Mouse (Mus musculus): ENCODE results near the gene Prkce. TPM values are rescaled to one million over a fixed set of nuclear protein-coding genes. Genes with fewer than 3 reads are reported as not detected.

The Prkce gene
- polyA plus RNA-seq, 1 experiment = 21.8 TPM

- no peak for TF ChIP-seq POLR2A (IDR thresholded peaks at IDR 0.05; ENCODE audit: borderline replicate concordance, extremely low read depth, insufficient read depth, insufficient read length, poor library complexity, severe bottlenecking)
- TF ChIP-seq CTCF (IDR thresholded peaks at IDR 0.05; ENCODE audit: borderline replicate concordance, extremely low read depth, insufficient read depth, insufficient read length) = no peak
- DNase-seq (ENCODE audit: low read depth) = no peak
These were observed 238.1 kb downstream of the Prkce start for GRCm38 (mm10) chr17:86405644-86406043.

- no peak for DNase-seq (ENCODE audit: low read depth)
- TF ChIP-seq POLR2A (IDR thresholded peaks at IDR 0.05; ENCODE audit: borderline replicate concordance, extremely low read depth, insufficient read depth, insufficient read length, poor library complexity, severe bottlenecking) = no peak
These were observed 240.5 kb downstream of the Prkce start for GRCm38 (mm10) chr17:86407921-86408613.

- TF ChIP-seq POLR2A (IDR thresholded peaks at IDR 0.05; ENCODE audit: borderline replicate concordance, extremely low read depth, insufficient read depth, insufficient read length, poor library complexity, severe bottlenecking) = no peak
- TF ChIP-seq CTCF (IDR thresholded peaks at IDR 0.05; ENCODE audit: borderline replicate concordance, extremely low read depth, insufficient read depth, insufficient read length) = no peak
- no peak for DNase-seq (ENCODE audit: low read depth)
These were observed 241.0 kb downstream of the Prkce start for GRCm38 (mm10) chr17:86408614-86409006.

- DNase-seq (ENCODE audit: low read depth) = no peak
These were observed 241.9 kb downstream of the Prkce start for GRCm38 (mm10) chr17:86409485-86409884.

GRCm38 (mm10) chr17:86410496-86410895, 242.9 kb downstream of the Prkce start:
- peak; percentile 58 for DNase-seq (ENCODE audit: low read depth)
- TF ChIP-seq CTCF (IDR thresholded peaks at IDR 0.05; ENCODE audit: borderline replicate concordance, extremely low read depth, insufficient read depth, insufficient read length) (no peak), POLR2A (IDR thresholded peaks at IDR 0.05; ENCODE audit: borderline replicate concordance, extremely low read depth, insufficient read depth, insufficient read length, poor library complexity, severe bottlenecking) (no peak)

More at GRCm38 (mm10) chr17:86409485-86409884, 241.9 kb downstream of the Prkce start:
- TF ChIP-seq POLR2A (IDR thresholded peaks at IDR 0.05; ENCODE audit: borderline replicate concordance, extremely low read depth, insufficient read depth, insufficient read length, poor library complexity, severe bottlenecking) (no peak), CTCF (IDR thresholded peaks at IDR 0.05; ENCODE audit: borderline replicate concordance, extremely low read depth, insufficient read depth, insufficient read length) (no peak)

GRCm38 (mm10) chr17:86412141-86412540, 244.6 kb downstream of the Prkce start:
- no peak for TF ChIP-seq CTCF (IDR thresholded peaks at IDR 0.05; ENCODE audit: borderline replicate concordance, extremely low read depth, insufficient read depth, insufficient read length)
- no peak for TF ChIP-seq POLR2A (IDR thresholded peaks at IDR 0.05; ENCODE audit: borderline replicate concordance, extremely low read depth, insufficient read depth, insufficient read length, poor library complexity, severe bottlenecking)
- DNase-seq (ENCODE audit: low read depth) = no peak

- peak; percentile 52 for DNase-seq (ENCODE audit: low read depth)
- TF ChIP-seq POLR2A (IDR thresholded peaks at IDR 0.05; ENCODE audit: borderline replicate concordance, extremely low read depth, insufficient read depth, insufficient read length, poor library complexity, severe bottlenecking) (no peak), CTCF (IDR thresholded peaks at IDR 0.05; ENCODE audit: borderline replicate concordance, extremely low read depth, insufficient read depth, insufficient read length) (no peak)
These were observed 247.0 kb downstream of the Prkce start for GRCm38 (mm10) chr17:86414608-86415007.

GRCm38 (mm10) chr17:86415989-86416388, 248.4 kb downstream of the Prkce start:
- DNase-seq (ENCODE audit: low read depth) = peak; percentile 85

GRCm38 (mm10) chr17:86418334-86418733, 250.7 kb downstream of the Prkce start:
- peak; percentile 56 for DNase-seq (ENCODE audit: low read depth)
- TF ChIP-seq CTCF (IDR thresholded peaks at IDR 0.05; ENCODE audit: borderline replicate concordance, extremely low read depth, insufficient read depth, insufficient read length) (no peak), POLR2A (IDR thresholded peaks at IDR 0.05; ENCODE audit: borderline replicate concordance, extremely low read depth, insufficient read depth, insufficient read length, poor library complexity, severe bottlenecking) (no peak)

More at GRCm38 (mm10) chr17:86415989-86416388, 248.4 kb downstream of the Prkce start:
- TF ChIP-seq CTCF (IDR thresholded peaks at IDR 0.05; ENCODE audit: borderline replicate concordance, extremely low read depth, insufficient read depth, insufficient read length) (no peak), POLR2A (IDR thresholded peaks at IDR 0.05; ENCODE audit: borderline replicate concordance, extremely low read depth, insufficient read depth, insufficient read length, poor library complexity, severe bottlenecking) (no peak)

- TF ChIP-seq POLR2A (IDR thresholded peaks at IDR 0.05; ENCODE audit: borderline replicate concordance, extremely low read depth, insufficient read depth, insufficient read length, poor library complexity, severe bottlenecking) = no peak
- TF ChIP-seq CTCF (IDR thresholded peaks at IDR 0.05; ENCODE audit: borderline replicate concordance, extremely low read depth, insufficient read depth, insufficient read length) = no peak
- no peak for DNase-seq (ENCODE audit: low read depth)
These were observed 251.6 kb downstream of the Prkce start for GRCm38 (mm10) chr17:86419199-86419598.

- DNase-seq (ENCODE audit: low read depth) = peak; percentile 31
- TF ChIP-seq CTCF (IDR thresholded peaks at IDR 0.05; ENCODE audit: borderline replicate concordance, extremely low read depth, insufficient read depth, insufficient read length) = no peak
- TF ChIP-seq POLR2A (IDR thresholded peaks at IDR 0.05; ENCODE audit: borderline replicate concordance, extremely low read depth, insufficient read depth, insufficient read length, poor library complexity, severe bottlenecking) = no peak
These were observed 253.2 kb downstream of the Prkce start for GRCm38 (mm10) chr17:86420646-86421338.

- DNase-seq (ENCODE audit: low read depth) = no peak
- TF ChIP-seq POLR2A (IDR thresholded peaks at IDR 0.05; ENCODE audit: borderline replicate concordance, extremely low read depth, insufficient read depth, insufficient read length, poor library complexity, severe bottlenecking) (no peak), CTCF (IDR thresholded peaks at IDR 0.05; ENCODE audit: borderline replicate concordance, extremely low read depth, insufficient read depth, insufficient read length) (no peak)
These were observed 254.4 kb downstream of the Prkce start for GRCm38 (mm10) chr17:86422023-86422422.

All from brain, embryonic 14.5 days (tissue).